Mouse (Mus musculus) liver, adult 2 months (tissue): Measurements from ENCODE around the gene Cfap299. TPM values are rescaled to one million over a fixed set of nuclear protein-coding genes. Genes with fewer than 3 reads are reported as not detected.

ENCODE experiments used
- DNase-seq: peaks from one replicate; pipeline ENCODE4 v3.0.0-alpha.2; 2011; ENCODE audit warnings: low read depth, low spot score; ENCODE audit errors: extremely low read depth
- H3K27ac ChIP-seq: fragments of 200-500 bp; replicated peaks from 2 replicates; pipeline ENCODE4 v1.5.1; 2012; ENCODE audit warnings: low read depth, mild to moderate bottlenecking, control low read depth, inconsistent platforms, low read length; ENCODE audit not compliant: insufficient read depth
- H3K27me3 ChIP-seq: fragments of 200-500 bp; 2 replicates; pipeline ENCODE4 v1.6.1; 2012; ENCODE audit warnings: mild to moderate bottlenecking, moderate library complexity, low read length, inconsistent platforms; ENCODE audit not compliant: control insufficient read depth, insufficient read depth
- H3K36me3 ChIP-seq: fragments of 200-500 bp; 2 replicates; pipeline ENCODE4 v1.6.1; 2012; ENCODE audit warnings: low read length, inconsistent platforms; ENCODE audit not compliant: control insufficient read depth, insufficient read depth
- H3K4me1 ChIP-seq: fragments of 200-500 bp; 2 replicates; pipeline ENCODE4 v1.6.1; 2011; ENCODE audit warnings: low read length; ENCODE audit not compliant: control insufficient read depth, insufficient read depth
- H3K4me3 ChIP-seq: fragments of 200-500 bp; 2 replicates; pipeline ENCODE4 v1.5.1; 2011; ENCODE audit warnings: low read depth, mild to moderate bottlenecking, control low read depth, low read length, moderate library complexity; ENCODE audit not compliant: insufficient read depth
- H3K79me2 ChIP-seq: fragments of 200-500 bp; 2 replicates; pipeline ENCODE4 v1.6.1; 2012; ENCODE audit warnings: inconsistent platforms, mild to moderate bottlenecking, low read length, moderate library complexity; ENCODE audit not compliant: control insufficient read depth, insufficient read depth
- H3K9ac ChIP-seq: fragments of 200-500 bp; 2 replicates; pipeline ENCODE4 v1.6.1; 2012; ENCODE audit warnings: low read depth, mild to moderate bottlenecking, control low read depth, inconsistent platforms, low read length
- CTCF ChIP-seq: fragments of 200-500 bp; IDR thresholded peaks from 2 replicates; pipeline ENCODE4 v1.5.1; 2011; ENCODE audit warnings: low read depth, low read length, control low read depth
- POLR2A ChIP-seq: fragments of 200-500 bp; IDR thresholded peaks from 2 replicates; pipeline ENCODE4 v1.6.1; 2011; ENCODE audit warnings: low read length, control low read depth; ENCODE audit not compliant: insufficient read depth; ENCODE audit errors: extremely low read depth
- WGBS: fragments of 180-500 bp; shearing (Covaris S2); methylation state at CpG from one replicate; pipeline ENCODE4 v1.1.7; 2018; 5-methylcytosine and 5-hydroxymethylcytosine counted together
- polyA plus RNA-seq: library from polyadenylated mRNA; depleted of rRNA; stranded (reverse); fragments of >200 nt; gene quantifications from 2 replicates; pipeline ENCODE4 v1.2.3, GENCODE M21; 2012
- total RNA-seq: library from RNA; depleted of rRNA; stranded (reverse); fragments of >200 nt; gene quantifications from 2 replicates; pipeline ENCODE4 v1.2.3, GENCODE M21; 2014

Cfap299 gene
- total and polyA plus RNA-seq, 2 experiments = not detected

- DNase-seq = no peak
- WGBS = 75% methylated on average over 3 of the region's 3 CpGs
These were observed 147.4 kb downstream of the Cfap299 start for GRCm38 (mm10) chr5:98476539-98476938.

GRCm38 (mm10) chr5:98477261-98477660, 148.2 kb downstream of the Cfap299 start:
- WGBS = 84% methylated on average over 8 of the region's 8 CpGs
- H3K4me1 ChIP-seq = no peaks in the 10 kb centered on the region
- H3K27ac ChIP-seq = no peak overlapping the region
- no peaks in the 10 kb centered on the region for H3K79me2 ChIP-seq
- no peaks in the 10 kb centered on the region for H3K27me3 ChIP-seq
- no peak for DNase-seq
- no peak overlapping the region for H3K9ac ChIP-seq
- no peak for TF ChIP-seq CTCF
- TF ChIP-seq POLR2A = no peak
- no peaks in the 10 kb centered on the region for H3K36me3 ChIP-seq
- H3K4me3 ChIP-seq = no peak overlapping the region

More at GRCm38 (mm10) chr5:98476539-98476938, 147.4 kb downstream of the Cfap299 start:
- Histone ChIP-seq H3K4me3 (no peak overlapping the region), H3K9ac (no peak overlapping the region), H3K4me1 (no peaks in the 10 kb centered on the region), H3K27ac (no peak overlapping the region), H3K27me3 (no peaks in the 10 kb centered on the region), H3K36me3 (no peaks in the 10 kb centered on the region), H3K79me2 (no peaks in the 10 kb centered on the region)
- TF ChIP-seq POLR2A = no peak
- TF ChIP-seq CTCF = no peak

GRCm38 (mm10) chr5:98483507-98483906, 154.4 kb downstream of the Cfap299 start:
- no peak for DNase-seq
- no peak overlapping the region for H3K27ac ChIP-seq
- H3K79me2 ChIP-seq = no peaks in the 10 kb centered on the region
- no peaks in the 10 kb centered on the region for H3K27me3 ChIP-seq
- no peaks in the 10 kb centered on the region for H3K36me3 ChIP-seq
- no peaks in the 10 kb centered on the region; the same call in 1 of the 2 replicates for H3K4me1 ChIP-seq
- no peak overlapping the region for H3K9ac ChIP-seq
- 71% methylated on average over 5 of the region's 5 CpGs for WGBS
- no peak for TF ChIP-seq POLR2A
- no peak for TF ChIP-seq CTCF
- H3K4me3 ChIP-seq = no peak overlapping the region

GRCm38 (mm10) chr5:98485189-98485588, 156.1 kb downstream of the Cfap299 start:
- H3K36me3 ChIP-seq = no peaks in the 10 kb centered on the region
- no peak overlapping the region for H3K4me3 ChIP-seq
- no peak overlapping the region for H3K27ac ChIP-seq
- no peaks in the 10 kb centered on the region for H3K79me2 ChIP-seq
- H3K9ac ChIP-seq = no peak overlapping the region
- peak; percentile 6 for DNase-seq
- WGBS = 66% methylated on average over 1 of the region's 1 CpGs
- no peaks in the 10 kb centered on the region for H3K27me3 ChIP-seq
- H3K4me1 ChIP-seq = no peaks in the 10 kb centered on the region; the same call in 1 of the 2 replicates
- TF ChIP-seq POLR2A = no peak
- TF ChIP-seq CTCF = no peak

GRCm38 (mm10) chr5:98498317-98498716, 169.2 kb downstream of the Cfap299 start:
- Histone ChIP-seq H3K4me1 (no peaks in the 10 kb centered on the region), H3K27ac (no peak overlapping the region), H3K79me2 (no peaks in the 10 kb centered on the region), H3K36me3 (no peaks in the 10 kb centered on the region), H3K27me3 (no peaks in the 10 kb centered on the region), H3K9ac (no peak overlapping the region), H3K4me3 (no peak overlapping the region)
- no peak for TF ChIP-seq POLR2A
- no peak for TF ChIP-seq CTCF
- no peak for DNase-seq
- WGBS = 72% methylated on average over 4 of the region's 4 CpGs

GRCm38 (mm10) chr5:98516214-98516613, 187.1 kb downstream of the Cfap299 start:
- TF ChIP-seq POLR2A = no peak
- no peak for TF ChIP-seq CTCF
- no peaks in the 10 kb centered on the region for H3K4me1 ChIP-seq
- no peaks in the 10 kb centered on the region for H3K79me2 ChIP-seq
- H3K9ac ChIP-seq = no peak overlapping the region
- no peak for DNase-seq
- no peak overlapping the region for H3K4me3 ChIP-seq
- no peak overlapping the region for H3K27ac ChIP-seq
- no peaks in the 10 kb centered on the region for H3K27me3 ChIP-seq
- H3K36me3 ChIP-seq = no peaks in the 10 kb centered on the region
- WGBS = 84% methylated on average over 7 of the region's 7 CpGs
